Mouse (Mus musculus): ENCODE measurements around the gene Casp8. TPM values are rescaled to one million over a fixed set of nuclear protein-coding genes. Genes with fewer than 3 reads are reported as not detected.
"Not testable (repeated sequence)": the region's sequence is repeated elsewhere in the genome, so short reads cannot be mapped to it uniquely, and the experiment has no call there.

Gene Casp8
- polyA plus RNA-seq, 1 experiment from 2014 or later = 41.3 TPM

DNA sequence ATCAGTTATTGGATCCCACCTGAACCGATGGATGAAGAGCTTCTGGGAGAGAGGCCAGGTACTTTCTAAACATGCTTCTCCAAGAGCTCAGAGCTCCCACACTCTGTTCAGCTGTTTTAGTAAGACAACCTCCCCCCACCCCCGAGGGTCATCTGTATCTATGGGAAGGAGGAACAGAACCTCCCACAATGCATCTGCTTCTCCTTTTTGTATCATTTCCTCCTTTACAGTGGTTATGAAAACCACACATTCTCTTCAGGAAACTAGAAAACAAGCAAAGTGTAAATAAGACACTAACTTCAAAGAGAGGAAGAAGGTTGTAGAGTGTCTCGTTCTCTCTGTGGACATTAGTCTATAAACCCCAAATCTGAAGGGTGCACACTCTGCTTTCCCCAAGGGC lies 65.4 kb downstream of the Casp8 start:
- not testable (repeated sequence) for ATAC-seq (ENCODE audit: low FRiP score, low TSS enrichment); H3K4me2 ChIP-seq (replicated peaks; ENCODE audit: low read depth, low read length); H3K9ac ChIP-seq (ENCODE audit: low read depth, low read length); H3K27ac ChIP-seq (ENCODE audit: low read depth, low read length); H3K4me3 ChIP-seq (ENCODE audit: low read length); H3K4me1 ChIP-seq (ENCODE audit: control insufficient read depth, insufficient read depth, low read length); H3K27me3 ChIP-seq (ENCODE audit: control insufficient read depth, insufficient read depth, low read length); H3K9me3 ChIP-seq (ENCODE audit: control insufficient read depth, low read length); H3K36me3 ChIP-seq (ENCODE audit: control insufficient read depth, insufficient read depth, low read length)
- WGBS = 87% methylated on average over 3 of the region's 3 CpGs

- not testable (repeated sequence) for H3K27ac ChIP-seq (ENCODE audit: low read depth, low read length); H3K36me3 ChIP-seq (ENCODE audit: control insufficient read depth, insufficient read depth, low read length); H3K4me3 ChIP-seq (ENCODE audit: low read length); H3K4me1 ChIP-seq (ENCODE audit: control insufficient read depth, insufficient read depth, low read length); ATAC-seq (ENCODE audit: low FRiP score, low TSS enrichment); H3K9ac ChIP-seq (ENCODE audit: low read depth, low read length); H3K9me3 ChIP-seq (ENCODE audit: control insufficient read depth, low read length); H3K27me3 ChIP-seq (ENCODE audit: control insufficient read depth, insufficient read depth, low read length); H3K4me2 ChIP-seq (replicated peaks; ENCODE audit: low read depth, low read length)
- 86% methylated on average over 4 of the region's 4 CpGs for WGBS
These were observed 81.3 kb downstream of the Casp8 start for GRCm38 (mm10) chr1:58876500-58876899.

- not testable (repeated sequence) for H3K27ac ChIP-seq (ENCODE audit: low read depth, low read length); H3K27me3 ChIP-seq (ENCODE audit: control insufficient read depth, insufficient read depth, low read length); H3K4me2 ChIP-seq (replicated peaks; ENCODE audit: low read depth, low read length); H3K36me3 ChIP-seq (ENCODE audit: control insufficient read depth, insufficient read depth, low read length); H3K9ac ChIP-seq (ENCODE audit: low read depth, low read length); H3K4me3 ChIP-seq (ENCODE audit: low read length); H3K4me1 ChIP-seq (ENCODE audit: control insufficient read depth, insufficient read depth, low read length); ATAC-seq (ENCODE audit: low FRiP score, low TSS enrichment); H3K9me3 ChIP-seq (ENCODE audit: control insufficient read depth, low read length)
- WGBS = 96% methylated on average over 2 of the region's 2 CpGs
These were observed 84.1 kb downstream of the Casp8 start for GRCm38 (mm10) chr1:58879291-58879690.

- H3K27ac ChIP-seq (ENCODE audit: low read depth, low read length); H3K4me2 ChIP-seq (replicated peaks; ENCODE audit: low read depth, low read length); H3K9ac ChIP-seq (ENCODE audit: low read depth, low read length); H3K27me3 ChIP-seq (ENCODE audit: control insufficient read depth, insufficient read depth, low read length); H3K9me3 ChIP-seq (ENCODE audit: control insufficient read depth, low read length); H3K4me1 ChIP-seq (ENCODE audit: control insufficient read depth, insufficient read depth, low read length); ATAC-seq (ENCODE audit: low FRiP score, low TSS enrichment); H3K4me3 ChIP-seq (ENCODE audit: low read length); H3K36me3 ChIP-seq (ENCODE audit: control insufficient read depth, insufficient read depth, low read length): not testable (repeated sequence)
- 89% methylated on average over 9 of the region's 9 CpGs for WGBS
These were observed 88.1 kb downstream of the Casp8 start for GRCm38 (mm10) chr1:58883279-58883678.

- Histone ChIP-seq H3K27ac (ENCODE audit: low read depth, low read length) (no peak overlapping the region), H3K36me3 (ENCODE audit: control insufficient read depth, insufficient read depth, low read length) (no peaks in the 10 kb centered on the region), H3K9ac (ENCODE audit: low read depth, low read length) (no peak overlapping the region), H3K4me3 (ENCODE audit: low read length) (no peak overlapping the region), H3K9me3 (ENCODE audit: control insufficient read depth, low read length) (no peaks in the 10 kb centered on the region), H3K27me3 (ENCODE audit: control insufficient read depth, insufficient read depth, low read length) (no peaks in the 10 kb centered on the region), H3K4me1 (ENCODE audit: control insufficient read depth, insufficient read depth, low read length) (no peaks in the 10 kb centered on the region), H3K4me2 (replicated peaks; ENCODE audit: low read depth, low read length) (no peak overlapping the region)
- 79% methylated on average over 4 of the region's 4 CpGs for WGBS
- no peak for ATAC-seq (ENCODE audit: low FRiP score, low TSS enrichment)
These were observed 90.5 kb downstream of the Casp8 start for GRCm38 (mm10) chr1:58885646-58886045.

- Histone ChIP-seq H3K27me3 (ENCODE audit: control insufficient read depth, insufficient read depth, low read length) (no peaks in the 10 kb centered on the region), H3K36me3 (ENCODE audit: control insufficient read depth, insufficient read depth, low read length) (no peaks in the 10 kb centered on the region), H3K4me1 (ENCODE audit: control insufficient read depth, insufficient read depth, low read length) (no peaks in the 10 kb centered on the region), H3K4me3 (ENCODE audit: low read length) (no peak overlapping the region), H3K4me2 (replicated peaks; ENCODE audit: low read depth, low read length) (no peak overlapping the region), H3K9me3 (ENCODE audit: control insufficient read depth, low read length) (no peaks in the 10 kb centered on the region), H3K9ac (ENCODE audit: low read depth, low read length) (no peak overlapping the region), H3K27ac (ENCODE audit: low read depth, low read length) (no peak overlapping the region)
- no peak for ATAC-seq (ENCODE audit: low FRiP score, low TSS enrichment)
- 45% methylated on average over 5 of the region's 5 CpGs for WGBS
These were observed 94.8 kb downstream of the Casp8 start for GRCm38 (mm10) chr1:58889826-58890546.

DNA sequence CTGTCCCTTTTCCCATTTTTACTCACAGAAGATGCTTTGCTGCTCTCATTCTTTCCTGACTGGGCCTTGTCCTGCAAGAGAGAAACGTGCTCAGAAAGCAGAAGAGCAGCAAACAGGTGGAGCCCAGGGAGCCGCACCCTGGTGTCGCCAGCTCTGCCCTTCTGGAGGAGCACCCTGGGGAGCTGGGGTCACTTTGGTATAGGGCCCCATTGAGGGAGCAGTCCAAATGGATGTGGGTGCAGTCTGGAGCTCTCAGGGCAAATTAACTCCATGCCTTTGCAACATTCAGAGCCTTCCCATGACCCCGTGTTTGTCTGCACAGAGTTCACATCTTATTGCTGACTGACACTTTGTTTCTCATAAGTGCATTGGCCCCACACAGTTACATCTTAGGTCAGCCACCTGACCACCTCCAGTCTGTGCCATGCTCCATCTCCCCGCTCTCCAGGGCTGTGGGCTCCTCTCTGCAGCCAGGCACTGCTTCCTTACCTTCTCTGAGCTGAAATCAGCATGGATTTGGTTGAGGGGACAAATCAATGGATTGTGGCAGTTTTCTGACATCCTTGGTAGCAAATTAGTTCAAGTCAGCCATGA lies 95.6 kb downstream of the Casp8 start:
- H3K9ac ChIP-seq (ENCODE audit: low read depth, low read length); H3K9me3 ChIP-seq (ENCODE audit: control insufficient read depth, low read length); H3K4me2 ChIP-seq (replicated peaks; ENCODE audit: low read depth, low read length); ATAC-seq (ENCODE audit: low FRiP score, low TSS enrichment); H3K36me3 ChIP-seq (ENCODE audit: control insufficient read depth, insufficient read depth, low read length); H3K4me1 ChIP-seq (ENCODE audit: control insufficient read depth, insufficient read depth, low read length); H3K27me3 ChIP-seq (ENCODE audit: control insufficient read depth, insufficient read depth, low read length); H3K27ac ChIP-seq (ENCODE audit: low read depth, low read length); H3K4me3 ChIP-seq (ENCODE audit: low read length): not testable (repeated sequence)
- 77% methylated on average over 4 of the region's 5 CpGs for WGBS

DNA sequence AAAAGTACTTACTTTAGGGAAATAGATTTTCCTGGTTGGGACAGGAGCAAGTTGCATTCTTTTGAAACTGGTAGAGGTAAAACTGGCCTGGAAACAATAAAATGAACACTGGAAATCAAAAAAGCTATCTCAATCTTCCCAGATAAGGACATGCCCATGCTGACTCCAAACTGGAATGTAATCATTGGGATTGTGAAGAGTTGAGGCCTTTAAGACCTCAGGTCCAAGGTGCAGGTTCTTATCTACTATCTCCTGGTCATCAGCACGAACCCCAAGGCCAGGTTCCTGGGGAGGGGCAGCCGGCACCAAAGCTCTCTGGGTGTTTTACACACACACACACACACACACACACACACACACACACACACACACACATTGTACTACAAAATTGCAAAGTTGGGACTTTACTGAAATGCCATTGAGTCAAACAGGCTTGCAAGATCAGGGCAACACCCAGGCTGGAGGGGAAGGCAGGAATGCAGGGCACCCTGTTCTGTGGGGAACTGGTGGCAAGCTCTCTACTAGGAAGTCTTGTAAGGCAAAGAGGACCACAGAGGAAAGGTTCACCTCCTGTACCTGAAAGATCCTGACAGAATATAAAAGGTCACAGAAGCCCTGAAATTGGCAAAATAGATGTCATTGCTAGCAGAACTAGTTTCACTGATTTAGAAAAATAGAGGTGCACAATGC lies 96.5 kb downstream of the Casp8 start:
- not testable (repeated sequence) for H3K4me2 ChIP-seq (replicated peaks; ENCODE audit: low read depth, low read length); H3K9ac ChIP-seq (ENCODE audit: low read depth, low read length); H3K9me3 ChIP-seq (ENCODE audit: control insufficient read depth, low read length); H3K4me1 ChIP-seq (ENCODE audit: control insufficient read depth, insufficient read depth, low read length); H3K4me3 ChIP-seq (ENCODE audit: low read length); H3K27ac ChIP-seq (ENCODE audit: low read depth, low read length); H3K36me3 ChIP-seq (ENCODE audit: control insufficient read depth, insufficient read depth, low read length); H3K27me3 ChIP-seq (ENCODE audit: control insufficient read depth, insufficient read depth, low read length); ATAC-seq (ENCODE audit: low FRiP score, low TSS enrichment)
- 78% methylated on average over 2 of the region's 2 CpGs for WGBS

DNA sequence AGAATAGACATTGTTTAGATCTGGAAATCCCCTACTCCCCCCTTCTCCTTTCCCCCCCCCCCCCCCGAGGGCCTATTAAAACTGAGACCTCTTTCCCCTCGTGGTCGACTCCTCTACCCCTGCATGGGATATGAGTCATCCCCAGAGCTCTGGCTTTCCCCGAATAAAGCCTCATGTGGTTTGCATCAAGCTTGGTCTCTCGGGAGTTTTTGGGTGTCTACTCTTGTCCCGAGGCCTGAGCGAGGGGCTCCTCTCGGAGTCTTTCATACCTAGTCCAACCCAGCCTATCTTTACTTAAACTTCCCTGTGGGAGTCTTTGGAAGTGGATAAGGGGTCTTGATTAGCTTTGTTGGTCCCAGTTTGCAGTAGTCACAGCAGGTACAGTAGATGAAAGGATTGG lies 97.2 kb downstream of the Casp8 start:
- not testable (repeated sequence) for H3K4me3 ChIP-seq (ENCODE audit: low read length); H3K36me3 ChIP-seq (ENCODE audit: control insufficient read depth, insufficient read depth, low read length); ATAC-seq (ENCODE audit: low FRiP score, low TSS enrichment); H3K4me2 ChIP-seq (replicated peaks; ENCODE audit: low read depth, low read length); H3K9ac ChIP-seq (ENCODE audit: low read depth, low read length); H3K9me3 ChIP-seq (ENCODE audit: control insufficient read depth, low read length); H3K27ac ChIP-seq (ENCODE audit: low read depth, low read length); H3K4me1 ChIP-seq (ENCODE audit: control insufficient read depth, insufficient read depth, low read length); H3K27me3 ChIP-seq (ENCODE audit: control insufficient read depth, insufficient read depth, low read length)
- 91% methylated on average over 7 of the region's 8 CpGs for WGBS

Measured in kidney, embryonic 14.5 days (tissue).